Mouse (Mus musculus) heart, embryonic 10.5 days (tissue): ENCODE data around the gene Tmem40. TPM values are rescaled to one million over a fixed set of nuclear protein-coding genes. Genes with fewer than 3 reads are reported as not detected.

Source experiments
- DNase-seq: peaks from one replicate; pipeline ENCODE4 v3.0.0-alpha.2; 2017; ENCODE audit warnings: low spot score
- H3K27ac ChIP-seq: fragments of 300-500 bp; sonication (generic); 2 replicates; pipeline ENCODE4 v1.5.1; 2016; ENCODE audit warnings: mild to moderate bottlenecking
- H3K27me3 ChIP-seq: fragments of 300-500 bp; sonication (generic); 2 replicates; pipeline ENCODE4 v1.6.1; 2016; ENCODE audit warnings: mild to moderate bottlenecking; ENCODE audit not compliant: poor library complexity, insufficient read depth, severe bottlenecking
- H3K36me3 ChIP-seq: fragments of 300-500 bp; sonication (generic); 2 replicates; pipeline ENCODE4 v1.6.1; 2016; ENCODE audit warnings: mild to moderate bottlenecking, moderate library complexity
- H3K4me1 ChIP-seq: fragments of 300-500 bp; sonication (generic); 2 replicates; pipeline ENCODE4 v1.6.1; 2016; ENCODE audit warnings: mild to moderate bottlenecking
- H3K4me3 ChIP-seq: fragments of 300-500 bp; sonication (generic); 2 replicates; pipeline ENCODE4 v1.5.1; 2016; ENCODE audit warnings: mild to moderate bottlenecking, moderate library complexity
- H3K9me3 ChIP-seq: fragments of 300-500 bp; sonication (generic); 2 replicates; pipeline ENCODE4 v1.6.1; 2016; ENCODE audit warnings: mild to moderate bottlenecking, moderate library complexity
- WGBS: fragments of 180-500 bp; shearing (Covaris S2); methylation state at CpG from one replicate; pipeline ENCODE4 v1.1.7; 2016; 5-methylcytosine and 5-hydroxymethylcytosine counted together
- polyA plus RNA-seq: library from polyadenylated mRNA; unstranded; fragments of >200 nt; fragmentation: Nextera tagmentation; extraction: Ambion mirVana; gene quantifications from 2 replicates; pipeline ENCODE4 v1.2.1, GENCODE M21; 2016

The Tmem40 gene
- polyA plus RNA-seq, 1 experiment from 2014 or later: 3.3 TPM

DNA sequence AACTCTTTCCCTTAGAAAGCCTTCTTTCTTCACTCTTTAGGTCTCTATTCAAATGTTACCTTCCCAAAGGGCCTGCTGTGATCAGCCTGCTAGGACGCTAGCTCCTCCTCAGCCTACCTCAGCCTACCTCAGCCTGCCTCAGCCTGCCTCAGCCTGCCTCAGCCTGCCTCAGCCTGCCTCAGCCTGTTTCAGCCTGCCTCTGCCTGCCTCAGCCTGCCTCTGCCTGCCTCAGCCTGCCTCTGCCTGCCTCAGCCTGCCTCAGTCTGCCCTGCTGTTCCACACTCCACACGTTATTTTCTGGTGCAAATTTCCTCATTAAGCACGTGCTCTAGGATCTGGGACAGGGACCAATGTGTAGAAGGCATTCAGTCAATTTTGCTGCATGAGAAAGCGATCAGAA, 2.1 kb downstream of the Tmem40 start:
- no peak for DNase-seq

DNA sequence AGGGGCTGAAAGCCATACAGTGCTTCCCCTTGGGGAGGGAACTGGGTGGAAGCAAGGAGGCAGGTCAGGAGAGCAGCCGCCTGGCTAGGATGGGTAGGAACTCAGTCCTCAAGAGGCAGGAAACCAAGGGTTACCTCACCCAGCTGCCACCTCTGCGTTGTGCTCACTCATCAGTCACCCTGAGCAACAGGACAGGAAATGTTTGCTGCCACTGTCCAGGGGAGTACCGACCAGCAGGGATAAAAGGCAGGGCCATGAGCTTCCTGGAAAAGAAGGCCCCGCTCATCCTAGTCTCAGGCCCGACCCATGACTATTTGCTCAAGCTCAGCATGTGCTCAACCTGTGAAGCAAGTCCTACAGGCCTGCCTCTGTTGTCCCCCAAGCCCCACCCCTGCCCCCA, 2.7 kb downstream of the Tmem40 start:
- no peak for DNase-seq

More for the DNA sequence above, 2.1 kb downstream of the Tmem40 start:
- H3K27ac ChIP-seq: no peak overlapping the region; the same call in 1 of the 2 replicates
- no peaks in the 10 kb centered on the region for H3K9me3 ChIP-seq
- H3K36me3 ChIP-seq: no peaks in the 10 kb centered on the region
- peaks cover 63% of the 10 kb centered on the region for H3K4me1 ChIP-seq
- WGBS: 85% methylated on average over 4 of the region's 4 CpGs
- H3K4me3 ChIP-seq: no peak overlapping the region
- no peaks in the 10 kb centered on the region for H3K27me3 ChIP-seq

DNA sequence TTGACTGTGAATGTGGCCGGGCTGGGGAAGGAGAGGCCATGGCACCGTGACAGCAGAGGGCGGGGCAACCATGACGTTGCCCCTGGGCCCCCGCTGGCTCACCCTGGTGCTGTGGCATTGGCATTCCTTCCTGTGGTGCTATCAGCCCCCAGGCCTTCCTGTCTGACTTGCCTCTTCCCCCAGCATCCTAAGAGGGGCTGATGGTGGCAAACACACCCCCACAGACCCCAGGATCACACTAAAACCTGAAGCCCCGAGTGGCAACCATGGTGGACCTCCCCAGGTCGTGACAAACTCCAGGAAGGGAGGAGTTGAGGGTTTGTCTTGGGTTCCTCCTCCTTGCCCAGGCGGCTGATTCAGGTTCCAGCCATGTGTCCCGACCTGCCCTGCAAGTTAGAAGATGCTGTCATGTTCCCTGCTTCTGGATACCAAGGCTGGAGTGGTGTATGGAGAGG, 3.2 kb downstream of the Tmem40 start:
- Histone ChIP-seq H3K27me3 (no peaks in the 10 kb centered on the region), H3K36me3 (no peaks in the 10 kb centered on the region), H3K27ac (peak overlapping the region; percentile 18; the same call in 1 of the 2 replicates), H3K4me1 (peaks cover 55% of the 10 kb centered on the region), H3K4me3 (no peak overlapping the region), H3K9me3 (no peaks in the 10 kb centered on the region)
- WGBS: 50% methylated on average over 9 of the region's 9 CpGs
- no peak for DNase-seq

More for the DNA sequence above, 2.7 kb downstream of the Tmem40 start:
- Histone ChIP-seq H3K4me3 (no peak overlapping the region), H3K27ac (peak overlapping the region; percentile 18; the same call in 1 of the 2 replicates), H3K9me3 (no peaks in the 10 kb centered on the region), H3K4me1 (peaks cover 58% of the 10 kb centered on the region), H3K27me3 (no peaks in the 10 kb centered on the region), H3K36me3 (no peaks in the 10 kb centered on the region)
- WGBS: 45% methylated on average over 5 of the region's 5 CpGs

DNA sequence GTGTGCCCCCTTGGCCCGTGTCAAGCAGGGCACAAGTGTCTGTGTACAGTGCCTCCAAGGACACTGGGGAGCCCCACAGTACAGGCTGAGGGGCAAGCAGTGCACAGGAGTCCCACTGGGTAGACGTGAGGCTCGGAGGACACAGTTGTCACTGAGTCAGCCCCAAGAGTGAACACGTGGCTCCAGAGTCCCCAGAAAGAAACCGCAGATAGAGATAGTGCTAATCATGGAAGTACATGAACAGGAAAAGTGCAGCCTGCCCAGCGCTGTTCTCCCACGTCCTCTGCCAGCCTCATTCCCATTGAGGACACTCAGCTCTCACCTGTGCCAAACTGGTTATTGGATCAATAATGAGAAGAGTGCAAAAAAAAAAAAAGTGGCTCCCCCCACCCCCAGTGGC, 6.7 kb downstream of the Tmem40 start:
- H3K36me3 ChIP-seq: no peaks in the 10 kb centered on the region
- no peak overlapping the region; the same call in 1 of the 2 replicates for H3K27ac ChIP-seq
- H3K4me3 ChIP-seq: no peak overlapping the region
- no peaks in the 10 kb centered on the region for H3K27me3 ChIP-seq
- no peaks in the 10 kb centered on the region for H3K9me3 ChIP-seq
- H3K4me1 ChIP-seq: peaks cover 24% of the 10 kb centered on the region
- DNase-seq: no peak
- 46% methylated on average over 7 of the region's 7 CpGs for WGBS

DNA sequence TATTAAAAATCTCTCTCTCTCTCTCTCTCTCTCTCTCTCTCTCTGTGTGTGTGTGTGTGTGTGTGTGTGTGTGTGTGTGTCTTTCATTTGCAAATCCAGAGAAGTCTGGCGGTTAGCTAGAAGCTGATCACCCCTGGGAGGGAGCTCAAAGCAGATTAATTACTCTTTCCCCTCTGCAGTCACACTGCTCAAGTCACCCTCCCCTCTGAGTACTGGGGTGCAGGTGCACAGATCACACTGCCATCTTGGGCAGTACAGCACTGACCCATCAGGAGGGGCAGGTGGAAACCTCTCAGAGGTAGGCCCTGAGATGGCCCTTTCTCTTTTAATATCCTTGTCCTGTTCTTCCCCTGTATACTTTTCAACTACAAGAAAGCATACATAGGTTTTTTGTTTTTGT, 15.9 kb downstream of the Tmem40 start:
- Histone ChIP-seq H3K27ac (no peak overlapping the region), H3K27me3 (no peaks in the 10 kb centered on the region), H3K4me3 (no peak overlapping the region), H3K4me1 (no peaks in the 10 kb centered on the region; the same call in 1 of the 2 replicates), H3K9me3 (no peaks in the 10 kb centered on the region), H3K36me3 (no peaks in the 10 kb centered on the region)
- no peak for DNase-seq
- 75% methylated on average over 1 of the region's 1 CpGs for WGBS

DNA sequence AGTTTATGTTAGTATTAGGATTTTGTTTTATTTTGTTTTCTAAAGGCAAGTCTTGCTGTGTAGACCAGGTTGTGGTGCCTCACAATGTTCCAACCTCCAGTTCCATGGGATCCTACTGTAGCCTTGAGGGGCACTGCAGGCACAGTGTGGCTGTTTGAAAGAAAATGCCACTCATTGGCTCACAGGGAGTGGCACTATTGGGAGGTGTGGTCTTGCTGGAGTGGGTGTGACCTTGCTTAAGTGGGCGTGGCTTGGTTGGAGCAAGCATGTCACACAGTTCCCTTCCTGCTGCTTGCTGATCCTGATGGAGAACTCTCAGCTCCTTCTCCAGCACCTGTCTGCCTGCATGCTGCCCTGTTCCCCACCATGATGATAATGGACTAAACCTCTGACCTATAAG, 18.6 kb downstream of the Tmem40 start:
- Histone ChIP-seq H3K4me1 (peaks cover 4% of the 10 kb centered on the region; the same call in 1 of the 2 replicates), H3K4me3 (no peak overlapping the region), H3K36me3 (no peaks in the 10 kb centered on the region), H3K27me3 (no peaks in the 10 kb centered on the region), H3K9me3 (no peaks in the 10 kb centered on the region), H3K27ac (no peak overlapping the region)
- no peak for DNase-seq
- whole genome bisulfite sequencing: 0% methylated on average over 1 of the region's 1 CpGs

DNA sequence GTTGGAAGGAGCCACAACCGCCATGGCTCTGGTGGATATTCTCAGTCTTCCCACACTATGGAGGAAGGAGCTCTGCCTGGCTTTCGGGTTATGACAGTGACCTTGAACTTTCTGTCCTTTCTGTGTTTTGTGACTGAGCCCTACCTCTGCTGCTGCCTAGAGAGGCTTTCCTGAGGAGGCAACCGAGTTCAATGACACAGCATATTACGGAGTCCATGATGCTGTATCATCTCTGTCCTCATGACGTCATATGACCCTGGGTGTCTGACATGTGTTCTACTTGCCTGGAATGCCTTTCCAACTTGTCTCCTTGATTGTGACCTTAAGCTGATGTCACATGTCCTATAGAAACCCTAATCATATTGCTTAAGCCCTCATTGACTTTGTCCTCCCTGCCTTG, 23.2 kb downstream of the Tmem40 start:
- no peak for DNase-seq
- Histone ChIP-seq H3K4me1 (peaks cover 4% of the 10 kb centered on the region; the same call in 1 of the 2 replicates), H3K27ac (no peak overlapping the region), H3K36me3 (no peaks in the 10 kb centered on the region), H3K9me3 (no peaks in the 10 kb centered on the region), H3K4me3 (no peak overlapping the region), H3K27me3 (no peaks in the 10 kb centered on the region)
- 87% methylated on average over 5 of the region's 5 CpGs for WGBS

DNA sequence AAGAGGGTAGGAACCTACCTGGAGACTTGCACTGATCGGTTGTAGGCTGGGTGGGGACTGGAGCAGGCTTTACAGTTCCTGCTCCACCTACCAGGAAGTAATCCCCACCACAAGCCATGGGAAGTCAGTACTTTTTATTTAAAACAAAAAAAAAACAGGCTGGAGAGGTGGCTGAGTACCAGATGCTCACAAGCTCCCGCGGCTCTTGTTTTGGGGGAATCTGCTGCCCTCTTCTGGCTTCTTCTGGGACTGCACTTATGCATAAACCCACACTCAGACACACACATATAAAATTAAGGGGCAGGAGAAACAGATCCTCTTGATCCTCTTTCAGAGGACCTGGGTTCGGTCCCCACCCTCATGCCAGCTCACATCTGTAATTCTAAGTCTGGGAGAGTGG, 27.3 kb downstream of the Tmem40 start:
- no peak overlapping the region for H3K4me3 ChIP-seq
- H3K27ac ChIP-seq: no peak overlapping the region
- H3K4me1 ChIP-seq: peaks cover 10% of the 10 kb centered on the region; the same call in 1 of the 2 replicates
- WGBS: 66% methylated on average over 4 of the region's 4 CpGs
- DNase-seq: no peak
- H3K36me3 ChIP-seq: no peaks in the 10 kb centered on the region
- H3K27me3 ChIP-seq: no peaks in the 10 kb centered on the region
- H3K9me3 ChIP-seq: no peaks in the 10 kb centered on the region

DNA sequence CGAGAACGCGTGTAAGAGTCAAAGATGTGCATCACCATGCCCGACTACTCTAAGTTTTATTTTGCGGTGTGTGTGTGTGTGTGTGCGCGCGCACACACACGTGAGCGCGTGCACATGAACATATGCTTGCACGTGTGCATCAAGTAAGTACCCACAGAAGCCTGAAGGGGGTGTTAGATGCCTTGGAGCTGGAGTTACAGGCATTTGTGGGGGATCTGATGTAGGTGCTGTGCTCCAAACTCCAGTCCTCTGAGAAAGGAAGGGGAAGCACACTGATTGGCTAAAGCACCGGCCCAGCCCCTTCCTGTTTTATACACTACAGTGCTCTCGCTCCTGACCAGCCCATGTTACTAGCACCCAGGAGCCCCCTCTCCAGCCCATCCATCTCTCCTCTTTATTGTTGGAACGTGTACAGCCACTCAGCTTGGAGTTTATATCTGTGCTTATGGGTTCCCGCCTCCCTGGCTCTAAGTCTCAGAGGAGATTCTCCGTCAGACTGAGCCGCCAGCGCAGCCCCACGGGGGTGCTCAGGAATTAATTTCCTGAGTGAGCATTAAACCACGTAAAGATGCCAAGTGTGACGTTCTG, 29.8 kb downstream of the Tmem40 start:
- WGBS: 81% methylated on average over 22 of the region's 22 CpGs
- H3K36me3 ChIP-seq: no peaks in the 10 kb centered on the region
- no peak for DNase-seq
- H3K4me1 ChIP-seq: peaks cover 6% of the 10 kb centered on the region; the same call in 1 of the 2 replicates
- no peaks in the 10 kb centered on the region for H3K9me3 ChIP-seq
- no peaks in the 10 kb centered on the region for H3K27me3 ChIP-seq
- no peak overlapping the region for H3K4me3 ChIP-seq
- H3K27ac ChIP-seq: no peak overlapping the region

DNA sequence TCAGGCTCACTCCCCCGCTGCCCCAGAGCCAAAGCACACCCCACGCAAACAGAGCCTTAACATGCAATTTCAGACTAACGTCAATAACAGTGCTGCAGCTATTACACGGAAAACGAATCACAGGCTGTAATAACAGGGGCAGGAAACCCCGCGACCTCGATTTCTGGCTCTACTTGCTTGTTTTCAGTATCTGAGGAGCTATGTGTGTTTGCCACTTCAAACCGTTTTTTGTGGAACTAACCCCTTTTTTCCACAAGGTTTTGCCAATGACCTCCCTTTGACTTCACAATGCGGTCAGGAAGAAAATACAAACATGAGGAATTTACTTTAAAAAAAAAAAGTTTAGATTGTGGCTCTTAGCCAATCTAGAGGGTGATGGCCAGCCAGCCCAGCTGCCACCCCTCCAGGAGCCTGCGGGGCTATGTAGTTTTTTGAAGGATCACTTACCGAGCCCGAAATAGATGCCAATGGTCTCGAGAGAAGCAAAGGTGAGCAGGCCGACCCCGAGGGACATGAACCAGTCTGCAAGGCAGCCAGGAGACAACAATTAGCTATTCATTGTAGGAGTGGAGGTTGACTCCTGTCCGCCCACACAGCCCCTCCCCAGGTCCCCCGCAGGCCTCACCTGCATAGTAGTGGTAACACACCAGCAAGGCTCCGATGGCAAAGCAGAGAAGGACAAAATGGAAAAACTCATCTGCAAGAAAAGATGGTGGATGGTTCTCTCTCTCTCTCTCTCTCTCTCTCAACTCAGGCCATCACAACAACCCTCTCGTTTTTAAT, 31.5 kb downstream of the Tmem40 start:
- no peak overlapping the region for H3K27ac ChIP-seq
- 69% methylated on average over 20 of the region's 20 CpGs for WGBS

DNA sequence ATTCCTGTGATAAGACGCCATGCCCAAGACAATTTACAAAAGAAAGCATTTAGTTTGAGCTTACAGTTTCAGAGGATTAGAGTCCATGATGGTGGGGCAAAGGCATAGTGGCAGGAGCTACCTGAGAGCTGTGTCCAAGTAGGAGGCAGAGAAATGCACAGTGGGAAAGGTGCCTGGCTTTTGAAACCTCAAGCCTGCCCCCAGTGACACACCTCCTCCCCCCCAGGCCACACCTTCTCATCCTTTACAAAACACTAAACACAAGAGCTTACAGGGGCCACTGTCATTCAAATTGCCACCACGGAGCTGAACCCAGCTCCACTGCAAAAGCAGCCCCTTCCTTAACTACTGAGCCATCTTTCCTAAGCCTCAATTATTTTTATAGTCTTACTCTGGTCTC, 34.6 kb downstream of the Tmem40 start:
- H3K4me3 ChIP-seq: no peak overlapping the region
- no peak overlapping the region for H3K27ac ChIP-seq
- no peaks in the 10 kb centered on the region for H3K27me3 ChIP-seq
- H3K4me1 ChIP-seq: peaks cover 12% of the 10 kb centered on the region
- DNase-seq: no peak
- 59% methylated on average over 2 of the region's 2 CpGs for WGBS
- no peaks in the 10 kb centered on the region for H3K36me3 ChIP-seq
- H3K9me3 ChIP-seq: no peaks in the 10 kb centered on the region

More for the DNA sequence above, 31.5 kb downstream of the Tmem40 start:
- Histone ChIP-seq H3K36me3 (no peaks in the 10 kb centered on the region), H3K4me3 (no peak overlapping the region), H3K9me3 (no peaks in the 10 kb centered on the region), H3K27me3 (no peaks in the 10 kb centered on the region), H3K4me1 (peaks cover 6% of the 10 kb centered on the region; the same call in 1 of the 2 replicates)
- DNase-seq: no peak

DNA sequence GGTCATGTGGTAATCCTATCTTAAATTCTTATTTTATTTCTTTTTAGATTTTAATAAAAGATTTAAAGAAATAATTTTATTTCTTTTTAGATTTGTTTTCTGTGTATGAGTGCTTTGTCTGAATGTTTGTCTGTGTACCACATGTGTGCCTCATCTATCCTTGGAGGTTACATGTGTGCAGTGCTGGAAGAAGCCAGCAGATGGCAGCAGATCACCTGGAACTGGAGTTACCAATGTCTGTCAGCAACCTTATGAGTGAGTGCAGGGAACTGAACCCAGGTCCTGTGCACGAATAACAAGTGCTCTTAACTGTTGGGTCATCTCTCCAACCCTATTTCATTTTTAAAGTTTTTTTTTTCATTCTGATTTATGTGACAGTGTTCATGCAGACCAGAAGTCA, 35.1 kb downstream of the Tmem40 start:
- Histone ChIP-seq H3K36me3 (no peaks in the 10 kb centered on the region), H3K27me3 (no peaks in the 10 kb centered on the region), H3K9me3 (no peaks in the 10 kb centered on the region), H3K27ac (no peak overlapping the region), H3K4me3 (no peak overlapping the region), H3K4me1 (peaks cover 16% of the 10 kb centered on the region)
- 79% methylated on average over 1 of the region's 1 CpGs for WGBS
- no peak for DNase-seq

DNA sequence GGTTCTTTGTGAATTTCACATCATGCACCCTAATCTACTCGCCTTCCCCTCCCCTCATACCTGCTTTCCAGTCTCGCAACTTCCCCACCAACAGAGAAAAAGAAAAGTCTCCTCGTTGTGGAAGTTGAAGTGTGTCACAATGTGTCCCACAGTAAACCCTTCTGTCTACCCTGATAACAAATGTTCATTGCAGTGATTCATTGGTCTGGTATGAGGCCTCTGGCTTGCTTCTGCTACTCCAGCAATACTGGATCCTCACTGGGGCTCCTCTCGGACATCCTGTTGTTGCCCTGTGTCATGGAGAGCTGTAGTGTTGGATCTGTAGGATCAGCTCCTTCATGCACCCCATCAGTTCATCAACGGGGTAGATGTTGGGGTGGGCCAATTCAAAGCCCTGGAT, 40.0 kb downstream of the Tmem40 start:
- 56% methylated on average over 5 of the region's 5 CpGs for WGBS
- no peak for DNase-seq
- Histone ChIP-seq H3K4me1 (peaks cover 24% of the 10 kb centered on the region), H3K27ac (0 out of 2 replicates have a peak overlapping the region, but pooled peaks have one; percentile 5), H3K9me3 (no peaks in the 10 kb centered on the region), H3K36me3 (no peaks in the 10 kb centered on the region), H3K27me3 (no peaks in the 10 kb centered on the region), H3K4me3 (no peak overlapping the region)
